Mouse (Mus musculus) CH12.LX (cell line): Measurements from ENCODE around the gene Nkx2-5.

Experiments
- CHD2 ChIP-seq: IDR thresholded peaks from 2 replicates; pipeline ENCODE4 v1.6.1; 2011; ENCODE audit warnings: low read length, improper control_type of control experiment
- CTCF ChIP-seq, 2 experiments: IDR thresholded peaks in 1 of 2; conservative IDR thresholded peaks in 1 of 2; 2 replicates each; pipeline ENCODE4 v1.5.1; 2011 to 2012; ENCODE audit warnings: low read depth in 2 of 2, low read length in 2 of 2, improper control_type of control experiment in 1 of 2, inconsistent platforms in 1 of 2, mild to moderate bottlenecking in 1 of 2, moderate library complexity in 1 of 2
- ELF1 ChIP-seq: IDR thresholded peaks from 2 replicates; pipeline ENCODE4 v1.6.1; 2014; ENCODE audit warnings: low read depth, mild to moderate bottlenecking, inconsistent platforms, low read length, improper control_type of control experiment
- EP300 ChIP-seq: IDR thresholded peaks from 2 replicates; pipeline ENCODE4 v1.6.1; 2011; ENCODE audit warnings: low read length, improper control_type of control experiment
- JUN ChIP-seq: IDR thresholded peaks from 2 replicates; pipeline ENCODE4 v1.6.1; 2011; ENCODE audit warnings: low read depth, mild to moderate bottlenecking, low read length, improper control_type of control experiment, moderate library complexity; ENCODE audit not compliant: insufficient read depth
- MAFK ChIP-seq: IDR thresholded peaks from 2 replicates; pipeline ENCODE4 v1.6.1; 2011; ENCODE audit warnings: low read length, improper control_type of control experiment; ENCODE audit not compliant: insufficient replicate concordance
- MAX ChIP-seq: IDR thresholded peaks from 2 replicates; pipeline ENCODE4 v1.6.1; 2011; ENCODE audit warnings: low read length, improper control_type of control experiment
- MEF2A ChIP-seq: IDR thresholded peaks from 2 replicates; pipeline ENCODE4 v1.6.1; 2014; ENCODE audit warnings: low read depth, mild to moderate bottlenecking, inconsistent platforms, low read length, improper control_type of control experiment, borderline replicate concordance
- MXI1 ChIP-seq: IDR thresholded peaks from 2 replicates; pipeline ENCODE4 v1.6.1; 2011; ENCODE audit warnings: mild to moderate bottlenecking, low read depth, low read length, improper control_type of control experiment
- POLR2A ChIP-seq: IDR thresholded peaks from 2 replicates; pipeline ENCODE4 v1.6.1; 2011; ENCODE audit warnings: low read depth, mild to moderate bottlenecking, improper control_type of control experiment, low read length
- SMC3 ChIP-seq: IDR thresholded peaks from 2 replicates; pipeline ENCODE4 v1.6.1; 2011; ENCODE audit warnings: low read depth, low read length, improper control_type of control experiment
- USF1 ChIP-seq: IDR thresholded peaks from 2 replicates; pipeline ENCODE4 v1.6.1; 2014; ENCODE audit warnings: low read depth, mild to moderate bottlenecking, inconsistent platforms, low read length, improper control_type of control experiment

- TF ChIP-seq CTCF (conservative IDR thresholded peaks at IDR 0.05 in 1 of 2, IDR thresholded peaks at IDR 0.05 in 1 of 2; ENCODE audit: low read depth in 2 of 2, low read length in 2 of 2) (no peak), POLR2A (no peak), MAX (no peak), MXI1 (no peak), CHD2 (no peak), JUN (no peak), MAFK (no peak), SMC3 (no peak), MEF2A (no peak), ELF1 (no peak), USF1 (no peak), EP300 (no peak)
These were observed 43.1 kb upstream of the Nkx2-5 start for GRCm38 (mm10) chr17:26887926-26888325.
